Mouse (Mus musculus): ENCODE data around the gene Sgce. TPM values are rescaled to one million over a fixed set of nuclear protein-coding genes. Genes with fewer than 3 reads are reported as not detected.

Sgce gene
- polyA plus RNA-seq, 1 experiment, result 32.7 TPM

- DNase-seq (ENCODE audit: extremely low spot score in 1 of 2, low spot score in 1 of 2), result no peak
These were observed 22.8 kb downstream of the Sgce start for GRCm38 (mm10) chr6:4723998-4724757.

- no peak for DNase-seq (ENCODE audit: extremely low spot score in 1 of 2, low spot score in 1 of 2)
These were observed 24.3 kb downstream of the Sgce start for GRCm38 (mm10) chr6:4722739-4723138.

GRCm38 (mm10) chr6:4722142-4722541, 24.9 kb downstream of the Sgce start:
- DNase-seq (ENCODE audit: extremely low spot score in 1 of 2, low spot score in 1 of 2), result no peak

- no peak for DNase-seq (ENCODE audit: extremely low spot score in 1 of 2, low spot score in 1 of 2)
These were observed 29.7 kb downstream of the Sgce start for GRCm38 (mm10) chr6:4717344-4717743.

GRCm38 (mm10) chr6:4716171-4716570, 30.8 kb downstream of the Sgce start:
- DNase-seq (ENCODE audit: extremely low spot score in 1 of 2, low spot score in 1 of 2), result no peak

GRCm38 (mm10) chr6:4708971-4709370, 38.0 kb downstream of the Sgce start:
- no peak for DNase-seq (ENCODE audit: extremely low spot score in 1 of 2, low spot score in 1 of 2)

GRCm38 (mm10) chr6:4706415-4706814, 40.6 kb downstream of the Sgce start:
- no peak for DNase-seq (ENCODE audit: extremely low spot score in 1 of 2, low spot score in 1 of 2)

- no peak for DNase-seq (ENCODE audit: extremely low spot score in 1 of 2, low spot score in 1 of 2)
These were observed 43.1 kb downstream of the Sgce start for GRCm38 (mm10) chr6:4703908-4704307.

- no peak for DNase-seq (ENCODE audit: extremely low spot score in 1 of 2, low spot score in 1 of 2)
These were observed 45.4 kb downstream of the Sgce start for GRCm38 (mm10) chr6:4701641-4702040.

- no peak for DNase-seq (ENCODE audit: extremely low spot score in 1 of 2, low spot score in 1 of 2)
These were observed 51.2 kb downstream of the Sgce start for GRCm38 (mm10) chr6:4695778-4696177.

GRCm38 (mm10) chr6:4694672-4695231, 52.3 kb downstream of the Sgce start:
- no peak for DNase-seq (ENCODE audit: extremely low spot score in 1 of 2, low spot score in 1 of 2)

GRCm38 (mm10) chr6:4693544-4693943, 53.5 kb downstream of the Sgce start:
- no peak for DNase-seq (ENCODE audit: extremely low spot score in 1 of 2, low spot score in 1 of 2)

GRCm38 (mm10) chr6:4690438-4690837, 56.6 kb downstream of the Sgce start:
- DNase-seq (ENCODE audit: extremely low spot score in 1 of 2, low spot score in 1 of 2), result no peak

GRCm38 (mm10) chr6:4684706-4685340, 62.2 kb downstream of the Sgce start:
- DNase-seq (ENCODE audit: extremely low spot score in 1 of 2, low spot score in 1 of 2), result no peak

- DNase-seq (ENCODE audit: extremely low spot score in 1 of 2, low spot score in 1 of 2), result no peak
These were observed 66.4 kb downstream of the Sgce start for GRCm38 (mm10) chr6:4680576-4680975.

GRCm38 (mm10) chr6:4679981-4680380, 67.0 kb downstream of the Sgce start:
- no peak for DNase-seq (ENCODE audit: extremely low spot score in 1 of 2, low spot score in 1 of 2)

- DNase-seq (ENCODE audit: extremely low spot score in 1 of 2, low spot score in 1 of 2), result peak in 1 of 2 experiments; percentile 2
These were observed 69.6 kb downstream of the Sgce start for GRCm38 (mm10) chr6:4677356-4677761.

GRCm38 (mm10) chr6:4665154-4665553, 81.9 kb downstream of the Sgce start:
- DNase-seq (ENCODE audit: extremely low spot score in 1 of 2, low spot score in 1 of 2), result no peak

GRCm38 (mm10) chr6:4664313-4664712, 82.7 kb downstream of the Sgce start:
- no peak for DNase-seq (ENCODE audit: extremely low spot score in 1 of 2, low spot score in 1 of 2)

GRCm38 (mm10) chr6:4663516-4663915, 83.5 kb downstream of the Sgce start:
- no peak for DNase-seq (ENCODE audit: extremely low spot score in 1 of 2, low spot score in 1 of 2)

GRCm38 (mm10) chr6:4658861-4659260, 88.1 kb downstream of the Sgce start:
- no peak for DNase-seq (ENCODE audit: extremely low spot score in 1 of 2, low spot score in 1 of 2)

- no peak for DNase-seq (ENCODE audit: extremely low spot score in 1 of 2, low spot score in 1 of 2)
These were observed 91.1 kb downstream of the Sgce start for GRCm38 (mm10) chr6:4655924-4656323.
